Mouse (Mus musculus): Measurements from ENCODE around the gene Ric8b. TPM values are rescaled to one million over a fixed set of nuclear protein-coding genes. Genes with fewer than 3 reads are reported as not detected.

The Ric8b gene
- polyA plus RNA-seq, 1 experiment = 5.5 TPM

DNA sequence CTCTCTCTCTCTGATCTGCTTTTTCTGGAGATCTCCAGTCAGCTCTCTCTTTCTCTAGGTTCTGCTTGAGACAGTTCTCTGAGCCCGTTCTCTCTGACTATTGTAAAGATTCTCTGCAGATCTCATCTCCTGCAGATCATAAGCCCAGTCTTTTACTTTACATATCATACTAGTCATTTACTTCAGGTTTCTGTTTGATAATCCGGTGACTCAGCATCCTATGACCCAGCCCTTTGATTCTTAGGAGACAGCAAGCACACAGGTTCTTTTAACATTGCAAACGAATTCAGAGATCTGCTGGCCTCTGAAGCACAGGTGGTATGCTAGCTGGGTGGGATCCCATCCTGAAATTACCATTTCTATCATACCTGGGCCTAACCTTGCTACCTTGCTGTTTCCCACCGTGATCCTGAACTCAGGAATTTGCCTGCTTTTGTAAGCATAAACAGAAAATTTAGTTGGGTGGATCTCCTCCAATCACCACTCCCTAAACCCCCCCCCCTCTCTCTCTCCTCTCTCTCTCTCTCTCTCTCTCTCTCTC, 133.3 kb downstream of the Ric8b start:
- no peak for TF ChIP-seq CTCF (IDR thresholded peaks at IDR 0.05; ENCODE audit: extremely low read depth, insufficient read depth, insufficient read length, insufficient replicate concordance)
- no peaks in the 10 kb centered on the region for H3K4me1 ChIP-seq (ENCODE audit: control insufficient read depth, insufficient read depth, insufficient read length)
- H3K36me3 ChIP-seq (ENCODE audit: control insufficient read depth, insufficient read depth, low read length) = no peaks in the 10 kb centered on the region
- WGBS = 42% methylated on average over 4 of the region's 4 CpGs
- no peaks in the 10 kb centered on the region for H3K27me3 ChIP-seq (ENCODE audit: control insufficient read depth, insufficient read depth, low read length)
- DNase-seq (ENCODE audit: low read depth in 1 of 2, low spot score in 2 of 2) = no peak
- H3K4me3 ChIP-seq (ENCODE audit: extremely low read depth, insufficient read depth, insufficient read length) = no peak overlapping the region
- H3K27ac ChIP-seq (ENCODE audit: insufficient read depth, low read length) = no peak overlapping the region

GRCm38 (mm10) chr10:85052451-85052850, 135.0 kb downstream of the Ric8b start:
- Histone ChIP-seq H3K4me1 (ENCODE audit: control insufficient read depth, insufficient read depth, insufficient read length) (no peaks in the 10 kb centered on the region), H3K27ac (ENCODE audit: insufficient read depth, low read length) (no peak overlapping the region), H3K27me3 (ENCODE audit: control insufficient read depth, insufficient read depth, low read length) (no peaks in the 10 kb centered on the region), H3K36me3 (ENCODE audit: control insufficient read depth, insufficient read depth, low read length) (no peaks in the 10 kb centered on the region), H3K4me3 (ENCODE audit: extremely low read depth, insufficient read depth, insufficient read length) (no peak overlapping the region)
- DNase-seq (ENCODE audit: low read depth in 1 of 2, low spot score in 2 of 2) = no peak
- 47% methylated on average over 4 of the region's 4 CpGs for WGBS
- no peak for TF ChIP-seq CTCF (IDR thresholded peaks at IDR 0.05; ENCODE audit: extremely low read depth, insufficient read depth, insufficient read length, insufficient replicate concordance)
- no peak for TF ChIP-seq POLR2A (IDR thresholded peaks at IDR 0.05; ENCODE audit: low read depth, low read length)

DNA sequence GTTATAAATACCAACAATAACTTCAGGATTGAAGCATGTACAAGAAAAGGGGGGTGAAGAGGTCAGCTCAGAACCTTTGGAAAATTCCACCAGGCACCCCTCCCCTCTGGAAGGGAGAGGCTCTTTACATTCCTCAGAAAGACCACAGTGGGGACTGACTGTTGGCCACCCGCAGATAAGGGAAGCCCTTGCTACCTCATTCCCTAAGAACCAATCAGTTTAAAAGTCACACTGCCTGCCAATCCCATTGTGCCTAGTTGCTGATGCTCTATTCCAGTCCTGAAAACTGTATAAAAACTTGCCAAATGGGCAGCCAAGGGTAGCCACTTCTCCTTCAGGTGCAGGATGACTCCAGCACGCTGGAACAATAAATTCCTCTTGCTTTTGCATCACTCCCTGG, 137.5 kb downstream of the Ric8b start:
- DNase-seq (ENCODE audit: low read depth in 1 of 2, low spot score in 2 of 2) = no peak
- no peaks in the 10 kb centered on the region for H3K27me3 ChIP-seq (ENCODE audit: control insufficient read depth, insufficient read depth, low read length)
- no peaks in the 10 kb centered on the region for H3K4me1 ChIP-seq (ENCODE audit: control insufficient read depth, insufficient read depth, insufficient read length)
- TF ChIP-seq CTCF (IDR thresholded peaks at IDR 0.05; ENCODE audit: extremely low read depth, insufficient read depth, insufficient read length, insufficient replicate concordance) (no peak), POLR2A (IDR thresholded peaks at IDR 0.05; ENCODE audit: low read depth, low read length) (no peak)
- H3K36me3 ChIP-seq (ENCODE audit: control insufficient read depth, insufficient read depth, low read length) = no peaks in the 10 kb centered on the region
- no peak overlapping the region for H3K27ac ChIP-seq (ENCODE audit: insufficient read depth, low read length)
- 96% methylated on average over 2 of the region's 2 CpGs for WGBS
- no peak overlapping the region for H3K4me3 ChIP-seq (ENCODE audit: extremely low read depth, insufficient read depth, insufficient read length)

Other genes starting within 250 kb of the Ric8b start
- gene Rfx4, start 161.6 kb upstream of the Ric8b start, polyA plus RNA-seq (2012; rRNA removed) = not detected in 2 replicates
- gene Fhl4, start 184.9 kb downstream of the Ric8b start, polyA plus RNA-seq (2012; rRNA removed) = 0.12 TPM in 2 replicates
- gene Tmem263, start 185.0 kb downstream of the Ric8b start, polyA plus RNA-seq (2012; rRNA removed) = 2.4 and 3.8 TPM in 2 replicates
- 2.1 and 2.7 TPM in 2 replicates for gene Mterf2, start 210.4 kb downstream of the Ric8b start, polyA plus RNA-seq (2012; rRNA removed)

All from spleen, adult 2 months (tissue).